Mouse (Mus musculus) MEL-GATA-1-ER (cell line): ENCODE results near the gene Gm44596.
A peak's percentile ranks its signal among the peaks of the same experiment; 100 is the strongest.

ENCODE experiments used
- DNase-seq: peaks from one replicate; pipeline ENCODE4 v3.0.0-alpha.2; 2012; ENCODE audit warnings: low read depth; ENCODE audit errors: extremely low read depth

The Gm44596 gene

DNA sequence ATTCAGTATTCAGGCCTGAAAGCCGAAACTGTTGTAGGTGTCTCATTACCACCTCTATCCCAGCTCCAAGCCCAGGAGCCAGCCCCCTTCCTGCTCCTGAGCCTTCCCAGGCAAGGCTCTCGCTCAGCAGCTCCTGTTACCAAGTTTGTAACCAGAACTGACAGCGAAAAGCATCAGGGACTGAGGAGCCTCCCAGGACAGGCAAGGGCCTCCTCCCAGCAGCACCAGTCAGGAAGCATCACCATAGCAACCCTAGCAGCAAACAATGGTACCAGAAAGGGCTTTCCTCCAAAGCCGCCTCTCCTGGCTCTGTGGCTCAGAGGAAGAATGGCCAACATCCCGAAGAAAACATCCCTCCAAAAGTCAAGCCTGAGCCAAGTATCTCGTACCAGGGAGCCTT, at the start of gene Gm44596, which contains the start of gene Tex52:
Gm44596 (plus strand) TSS at position 312 of the 400 bp plus-strand sequence.
Tex52 (plus strand) TSS at position 265 of the 400 bp plus-strand sequence.
- no peak for DNase-seq

DNA sequence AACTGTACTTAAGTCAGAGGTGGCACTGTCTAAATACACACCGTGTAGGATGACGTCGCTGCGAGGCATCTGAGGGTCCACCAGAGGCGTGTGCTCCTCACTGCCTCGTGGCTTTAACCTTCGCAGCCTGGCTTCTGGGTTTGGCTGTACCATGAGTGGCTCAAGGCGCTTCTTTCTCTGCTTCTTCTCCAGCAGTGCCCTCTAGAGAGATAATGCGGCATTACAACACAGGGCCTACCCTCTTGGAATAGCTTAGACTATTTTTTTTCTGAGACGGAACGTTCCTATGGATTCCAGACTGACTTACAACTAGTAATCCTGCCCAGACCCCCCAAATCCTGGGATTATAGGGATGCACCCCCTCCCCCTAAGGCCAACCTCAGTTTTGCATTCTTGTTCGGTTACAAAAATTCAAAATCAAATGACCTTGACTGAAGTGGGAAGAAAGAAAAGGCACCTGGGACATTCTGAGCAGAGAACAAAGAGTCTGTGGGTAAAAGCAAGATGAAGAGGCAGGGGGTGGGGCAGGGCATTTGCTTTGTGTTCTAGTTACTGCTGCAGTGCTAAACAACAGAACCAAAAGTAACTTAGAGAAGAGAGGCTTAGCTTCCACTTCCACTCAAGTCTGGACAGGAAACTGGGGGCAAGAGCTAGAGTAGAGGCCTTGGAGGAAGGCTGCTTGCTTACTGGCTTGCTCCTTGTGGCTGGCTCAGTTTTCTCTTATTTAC, 40.7 kb upstream of the Gm44596 start:
- DNase-seq = peak; percentile 19

DNA sequence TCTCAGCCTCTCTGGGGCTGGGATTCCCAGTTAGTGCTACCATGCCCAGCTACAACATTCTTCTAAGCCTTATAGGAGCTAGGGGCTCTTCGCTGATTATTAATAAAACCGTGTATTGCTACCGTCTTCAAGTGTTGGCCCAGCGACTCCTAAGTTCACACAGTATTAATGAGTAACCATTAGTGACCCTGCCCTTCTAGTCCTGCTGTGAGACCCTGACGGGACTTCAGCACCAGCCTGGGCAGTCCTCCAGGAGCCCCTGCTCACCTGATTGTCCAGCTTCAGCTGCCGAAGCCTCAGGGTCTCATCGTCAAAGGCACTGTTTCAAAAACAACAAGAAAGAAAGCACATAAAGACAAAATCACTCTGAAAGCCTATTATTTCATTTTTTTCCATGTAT, 37.8 kb upstream of the Gm44596 start:
- no peak for DNase-seq

- DNase-seq = no peak
These were observed 36.4 kb upstream of the Gm44596 start for GRCm38 (mm10) chr6:128338876-128339275.

- DNase-seq = no peak
These were observed 33.2 kb upstream of the Gm44596 start for GRCm38 (mm10) chr6:128341956-128342723.

DNA sequence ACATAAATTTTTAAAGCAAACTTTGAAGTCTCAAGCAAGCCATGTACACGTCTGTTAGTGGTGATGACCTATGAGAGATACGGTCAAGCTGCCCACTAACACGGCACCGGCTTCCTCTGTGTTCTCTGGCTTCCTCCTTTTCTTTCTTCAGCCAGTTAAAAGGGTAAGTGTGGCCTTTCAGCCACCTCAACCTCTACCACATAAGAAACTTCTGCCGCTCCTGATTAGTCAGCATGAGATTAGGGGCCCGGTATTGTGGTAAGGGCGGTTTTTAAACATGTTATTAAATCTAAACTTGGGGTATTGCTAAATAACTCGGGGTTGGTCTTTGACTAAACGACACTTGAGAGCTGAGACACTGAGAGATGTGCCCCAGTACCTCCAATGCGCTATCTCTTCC, 29.7 kb upstream of the Gm44596 start:
- peak; percentile 55 for DNase-seq

- DNase-seq = no peak
These were observed 28.5 kb upstream of the Gm44596 start for GRCm38 (mm10) chr6:128346782-128347181.

DNA sequence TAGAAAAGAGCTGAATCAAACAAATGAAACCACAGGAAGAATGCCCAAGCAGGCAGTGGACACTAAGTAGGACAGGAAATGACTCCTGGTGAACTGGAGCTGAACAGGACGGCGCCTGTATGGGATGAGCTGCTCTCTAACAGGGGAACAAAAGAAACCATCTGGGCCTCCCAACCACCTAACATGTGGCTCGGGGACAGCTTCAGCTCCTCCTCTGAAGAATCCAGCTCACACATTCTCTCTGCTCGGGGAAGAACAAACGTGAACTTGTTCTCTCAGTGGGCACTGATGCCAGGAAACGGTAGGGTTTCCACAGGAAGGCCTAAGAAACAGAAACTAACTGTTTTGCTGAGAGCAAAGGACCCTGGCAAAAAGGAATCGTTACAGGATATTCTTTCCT, 25.6 kb upstream of the Gm44596 start:
- no peak for DNase-seq

DNA sequence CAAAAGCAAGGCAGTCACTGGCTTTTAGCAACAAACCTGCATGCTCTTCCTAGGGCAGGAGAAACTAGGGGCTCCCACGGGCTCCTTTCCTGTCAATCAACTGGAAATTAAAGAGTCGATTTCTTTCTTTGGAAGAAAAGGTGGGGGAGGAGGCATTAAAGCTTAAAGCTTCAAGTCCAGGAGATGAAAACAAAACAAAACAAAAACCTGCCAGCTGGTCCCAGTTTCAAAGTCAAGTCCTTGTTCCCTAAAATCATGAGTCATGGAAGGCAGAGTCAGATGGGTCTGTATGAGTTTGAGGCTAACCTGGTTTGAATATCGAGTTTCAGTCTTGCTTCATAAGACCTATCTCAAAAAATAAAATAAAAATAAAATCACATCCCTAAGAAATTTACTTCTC, 21.2 kb upstream of the Gm44596 start:
- DNase-seq = no peak

DNA sequence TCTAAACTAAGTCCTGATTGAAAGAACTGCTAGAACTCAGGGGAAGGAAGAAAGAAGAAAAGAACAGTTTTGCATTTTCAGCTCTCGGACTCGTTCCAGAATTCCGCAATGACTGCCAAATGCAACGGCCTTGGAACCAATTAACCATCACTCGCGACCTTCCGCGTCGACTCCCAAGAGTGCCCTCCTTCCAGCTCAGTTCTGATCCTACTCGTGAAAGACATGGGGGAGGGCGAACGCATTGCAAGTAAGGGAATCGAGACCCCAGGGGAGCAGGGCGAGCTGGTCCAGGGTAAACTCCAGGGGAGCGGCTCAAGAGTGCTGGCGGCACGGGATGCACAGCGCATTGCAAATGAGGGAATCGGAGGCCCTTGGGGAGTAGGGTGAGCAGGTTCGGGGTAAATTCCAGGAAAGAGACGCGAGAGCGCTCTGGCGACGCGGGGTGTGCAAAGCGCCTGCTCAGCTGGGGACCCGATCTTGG, 20.1 kb upstream of the Gm44596 start:
- peak; percentile 26 for DNase-seq

- DNase-seq = peak; percentile 79
These were observed 19.4 kb upstream of the Gm44596 start, which contains the start of gene Tulp3 for GRCm38 (mm10) chr6:128355726-128356416. Gene Tulp3, minus strand, starts transcription at chr6:128355851.

DNA sequence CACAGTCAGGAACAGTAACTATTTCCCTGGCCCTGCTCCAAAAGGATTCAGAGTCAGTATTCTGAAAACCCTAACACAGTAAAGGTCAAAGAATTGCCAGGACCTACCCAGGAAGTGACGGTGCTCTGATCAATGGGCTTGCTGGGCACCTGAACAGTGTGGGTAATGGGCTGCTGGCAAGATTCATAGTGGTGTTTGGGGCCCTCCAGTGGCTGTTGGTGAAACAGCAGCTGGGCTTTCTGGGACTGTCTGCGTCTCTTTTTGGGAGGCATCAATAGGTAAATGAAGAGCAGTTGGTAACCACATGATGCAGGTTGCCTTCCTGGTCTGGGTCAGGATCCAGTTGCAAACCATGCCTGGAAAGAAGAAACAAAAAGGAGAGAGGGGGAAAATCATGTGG, 16.3 kb upstream of the Gm44596 start:
- no peak for DNase-seq

DNA sequence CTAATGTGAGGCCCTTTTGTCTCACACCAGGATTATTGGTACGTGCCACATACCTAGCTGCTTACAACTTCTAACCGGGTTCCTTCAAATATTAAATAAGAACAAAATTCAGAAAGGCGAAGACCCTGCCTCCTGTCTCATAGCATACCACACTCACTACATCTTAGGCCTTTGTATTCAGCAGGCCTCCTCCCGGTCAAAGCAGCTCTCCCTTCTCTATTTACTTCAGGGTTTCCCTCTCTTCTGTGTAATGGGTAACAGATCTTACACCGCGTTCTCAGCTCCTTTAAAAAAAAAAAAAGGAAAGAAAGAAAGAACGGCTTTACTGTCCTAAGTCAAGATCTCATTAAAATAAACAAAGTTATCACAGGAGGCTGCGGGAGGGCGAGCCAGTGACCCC, 13.4 kb upstream of the Gm44596 start:
- DNase-seq = no peak

DNA sequence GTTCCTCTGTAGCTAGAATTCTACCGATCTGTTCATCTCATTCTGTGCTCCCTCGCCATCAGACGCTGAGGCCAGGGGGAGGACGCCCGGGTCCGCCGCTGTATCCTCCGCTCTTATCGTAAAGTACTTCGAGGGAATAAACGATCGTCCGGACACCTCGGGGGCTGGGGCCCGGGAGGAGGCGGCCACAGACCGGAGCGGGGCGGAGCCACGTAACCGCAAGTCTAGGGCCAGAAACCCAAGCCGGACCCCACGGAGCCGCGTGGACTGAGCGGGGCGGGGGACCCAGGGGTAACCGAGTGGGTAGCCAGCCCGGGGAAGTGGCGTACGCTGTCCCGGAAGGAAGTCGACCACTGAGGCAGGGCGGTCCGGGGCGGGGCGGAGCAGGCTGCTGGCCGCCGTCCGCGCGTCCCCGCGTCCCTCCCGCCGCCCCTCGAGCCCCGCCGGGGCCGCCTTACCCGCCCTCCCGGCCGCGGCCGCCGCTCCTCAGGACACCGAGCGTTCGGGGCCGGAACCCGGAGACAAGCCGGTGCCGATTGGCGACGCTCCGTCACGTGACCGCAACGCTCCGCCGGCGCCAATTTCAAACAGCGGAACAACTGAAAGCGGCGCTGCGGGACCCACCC, 12.8 kb upstream of the Gm44596 start, which contains the start of the genes Rhno1 and Foxm1:
Rhno1 (minus strand) TSS at position 531 of the 626 bp plus-strand sequence.
Foxm1 (plus strand) TSS at position 587 of the 626 bp plus-strand sequence.
- DNase-seq = no peak

DNA sequence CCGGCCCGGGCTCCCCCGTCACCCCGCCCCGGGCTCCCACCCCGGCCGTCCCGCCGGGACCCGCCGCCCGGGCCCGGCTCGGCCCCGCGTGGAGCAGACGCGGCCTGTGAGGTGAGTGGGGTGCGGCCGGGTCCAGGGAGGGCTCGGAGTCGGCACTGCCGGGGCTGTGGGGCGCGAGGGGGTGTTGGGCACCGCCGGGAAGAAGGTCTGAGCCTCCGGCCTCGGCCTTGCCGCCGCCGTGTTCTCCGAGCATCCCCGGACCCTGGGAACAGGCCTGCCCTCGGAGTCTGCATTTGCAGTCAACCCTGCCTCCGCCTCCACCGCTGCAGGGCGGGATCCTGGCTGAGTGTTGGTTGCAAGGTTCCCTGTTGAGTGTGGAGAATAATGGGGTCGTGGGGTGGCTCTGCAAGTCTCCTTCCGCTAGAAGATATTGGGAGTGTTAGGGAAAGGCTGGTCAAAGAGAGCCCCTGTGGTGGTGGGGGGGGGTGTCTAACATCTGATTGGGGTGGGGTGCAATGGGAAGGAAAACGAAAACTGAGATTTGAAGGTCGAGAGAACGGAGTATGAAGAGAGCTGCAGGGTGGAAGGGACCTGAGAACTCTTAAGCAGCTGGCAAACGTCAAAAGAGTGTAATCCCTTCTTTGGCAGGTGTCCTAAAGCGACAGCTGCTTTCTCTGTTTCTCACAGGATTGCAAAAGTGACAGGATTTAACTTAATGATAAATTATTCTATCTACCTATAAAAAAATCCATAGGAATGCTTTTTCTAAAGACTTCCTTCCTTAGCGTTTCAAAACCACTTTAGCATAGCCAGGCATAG, 12.1 kb upstream of the Gm44596 start:
- DNase-seq = no peak

DNA sequence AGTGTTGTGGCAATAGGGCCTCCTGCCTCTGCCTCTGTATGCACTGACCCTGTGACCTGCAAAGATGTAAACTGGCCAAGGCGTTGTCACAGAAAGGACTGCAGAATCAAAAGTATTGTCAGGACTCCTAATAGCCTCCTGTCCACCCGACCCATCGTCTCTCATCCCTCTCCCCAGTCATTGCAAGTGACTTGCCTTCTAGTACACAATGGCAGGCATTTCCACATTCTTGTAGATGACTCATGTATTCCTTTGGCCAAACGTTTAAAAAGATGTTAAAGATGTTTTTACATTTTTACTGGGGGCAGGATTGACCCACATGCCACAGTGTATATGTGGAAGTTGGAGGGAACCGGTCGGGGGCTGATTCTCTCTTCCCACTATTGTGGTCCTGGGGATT, 10.6 kb upstream of the Gm44596 start:
- no peak for DNase-seq

DNA sequence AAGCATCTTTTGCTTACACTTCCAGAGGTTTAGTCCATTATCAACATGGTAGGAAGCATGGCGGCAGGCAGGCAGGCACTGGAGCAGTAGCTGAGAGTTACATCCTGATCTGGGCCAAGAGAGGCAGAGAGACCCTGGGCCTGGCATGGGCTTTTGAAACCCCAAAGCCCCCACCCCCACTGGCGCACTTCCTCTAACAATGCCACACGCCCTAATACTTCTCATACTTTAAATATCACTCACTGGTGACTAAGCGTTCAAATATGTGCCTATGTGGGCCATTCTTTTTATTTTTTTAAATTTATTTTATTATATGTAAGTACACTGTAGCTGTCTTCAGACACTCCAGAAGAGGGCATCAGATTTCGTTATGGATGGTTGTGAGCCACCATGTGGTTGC, 8.8 kb upstream of the Gm44596 start:
- no peak for DNase-seq

DNA sequence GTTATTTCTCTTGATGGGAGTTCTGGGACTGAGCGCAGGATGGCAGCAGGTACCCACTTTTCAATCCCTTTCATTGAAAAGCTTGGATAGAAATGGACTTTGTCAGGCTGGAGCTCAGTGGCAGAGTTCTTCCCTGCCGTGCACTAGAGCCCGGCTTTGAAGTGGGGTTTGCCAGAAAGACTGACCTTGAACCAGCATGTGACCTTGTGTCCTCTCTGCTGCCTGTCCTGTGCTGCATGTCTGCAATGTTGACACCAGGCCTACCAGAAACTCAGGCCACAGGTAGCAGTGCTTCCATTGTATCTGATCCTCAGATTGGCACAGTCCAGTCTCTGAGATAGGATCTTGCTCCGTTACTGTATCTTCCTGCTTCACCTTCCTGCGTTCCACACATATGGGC, 5.3 kb upstream of the Gm44596 start:
- no peak for DNase-seq

DNA sequence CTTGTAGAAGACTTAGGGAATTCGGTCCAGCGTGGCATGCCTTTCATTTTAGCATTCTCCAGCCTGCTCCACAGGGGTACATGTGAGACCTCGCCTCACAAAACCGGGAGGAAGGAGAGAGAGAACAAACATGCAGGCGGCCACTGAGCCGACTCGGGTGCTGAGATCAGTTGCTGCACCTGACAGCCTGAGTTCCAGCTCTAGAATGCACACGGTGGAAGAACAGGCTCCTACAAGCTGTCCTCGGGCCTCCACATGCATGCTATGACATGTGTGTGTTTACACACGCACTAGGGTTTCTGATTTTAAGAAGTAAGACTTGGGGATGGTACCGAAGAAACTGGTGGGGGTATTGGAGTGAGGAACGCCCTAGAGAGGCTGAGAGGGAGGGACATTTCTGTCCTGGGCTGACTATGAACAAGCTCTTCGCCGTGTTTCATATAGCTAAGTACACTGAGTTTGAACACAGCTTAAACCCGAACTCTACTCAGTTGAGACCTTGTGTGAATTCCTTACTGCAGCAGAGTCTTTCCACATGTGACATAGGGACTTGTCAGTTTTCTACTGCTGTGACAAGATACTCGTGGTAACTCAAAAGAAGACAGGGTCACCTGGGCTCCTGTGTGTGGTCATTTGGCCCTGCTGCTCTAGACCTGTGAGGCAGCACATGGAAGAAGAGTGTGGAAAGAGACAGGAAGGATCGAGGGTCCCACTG, 1.2 kb downstream of the Gm44596 start:
- DNase-seq = no peak

DNA sequence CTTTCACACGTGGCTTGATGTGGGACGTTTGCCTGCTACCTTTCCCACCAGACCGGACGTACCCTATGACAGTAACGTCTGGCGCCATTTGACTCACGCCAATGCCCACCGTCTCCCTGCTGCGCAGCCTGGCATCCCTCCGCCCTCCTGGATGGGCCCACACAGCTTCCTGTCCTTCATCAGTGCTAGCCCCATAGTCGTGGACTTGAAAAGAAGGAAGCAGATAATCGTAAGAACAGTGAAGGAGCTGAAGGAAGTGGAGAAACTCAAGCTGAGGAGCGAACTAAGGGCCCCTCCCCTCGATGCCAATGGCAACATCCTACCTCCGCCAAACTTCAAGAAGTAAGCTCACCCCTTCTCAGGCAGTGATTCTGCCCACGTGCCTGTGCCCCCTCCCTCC, 4.3 kb downstream of the Gm44596 start:
- no peak for DNase-seq
